Mouse (Mus musculus) stomach, postnatal 0 days (tissue): ENCODE data around the gene Fbxl13.

Experiments
- CTCF ChIP-seq: IDR thresholded peaks from 2 replicates; pipeline ENCODE4 v1.5.1; 2016; ENCODE audit warnings: antibody characterized with exemption, low read depth, mild to moderate bottlenecking, moderate library complexity
- EP300 ChIP-seq: optimal IDR thresholded peaks from 2 replicates; pipeline ENCODE3; 2016; ENCODE audit warnings: antibody characterized with exemption

DNA sequence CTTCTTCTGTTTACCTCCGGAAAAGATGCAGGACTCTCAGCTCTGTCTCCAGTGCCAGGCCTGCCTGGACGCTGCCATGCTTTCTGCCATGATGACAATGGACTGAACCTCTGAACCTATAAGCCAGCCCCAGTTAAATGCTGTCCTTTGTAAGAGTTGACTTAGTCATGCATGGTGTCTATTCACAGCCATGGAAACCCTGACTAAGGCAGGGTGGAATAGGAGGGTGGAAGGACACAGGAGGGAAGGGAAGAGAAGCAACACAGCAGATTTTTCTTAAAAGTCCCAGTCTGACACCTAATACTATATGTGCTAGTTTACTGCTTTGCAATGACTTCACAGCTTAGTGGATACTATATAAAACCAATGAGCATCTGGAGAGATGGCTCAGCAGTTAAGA lies 154.0 kb downstream of the Fbxl13 start:
- no peak for TF ChIP-seq CTCF
- no peak for TF ChIP-seq EP300
